ENCODE assay signal across 8 mouse cellular contexts in genomic region chr11:79992035-79992591, GRCm38 (mm10). TPM values are rescaled to one million over a fixed set of nuclear protein-coding genes. Genes with fewer than 3 reads are reported as not detected.
A peak's percentile ranks its signal among the peaks of the same experiment; 100 is the strongest.
DNase-seq lines count a peak whose midpoint lies in the region; ATAC-seq and TF ChIP-seq lines count a peak whose summit lies in the region.

No protein-coding gene starts in this region.

- peaks cover 10% of the 10 kb centered on the region for H3K36me3 ChIP-seq in lung, embryonic 15.5 days
- H3K36me3 ChIP-seq in embryonic facial prominence, embryonic 14.5 days (ENCODE audit: control insufficient read depth, insufficient read depth, low read length) = peaks cover 12% of the 10 kb centered on the region
- H3K36me3 ChIP-seq in intestine, postnatal 0 days (ENCODE audit: control insufficient read depth, insufficient read depth) = peaks cover 5% of the 10 kb centered on the region
- peaks cover 6% of the 10 kb centered on the region for H3K36me3 ChIP-seq in neural tube, embryonic 13.5 days

- H3K27ac ChIP-seq in lung, embryonic 15.5 days = peak overlapping the region; percentile 95
- peak overlapping the region; percentile 99 for H3K27ac ChIP-seq in embryonic facial prominence, embryonic 14.5 days (replicated peaks; ENCODE audit: low read depth, low read length)
- H3K27ac ChIP-seq in intestine, postnatal 0 days (ENCODE audit: low read depth, low read length) = peak overlapping the region; percentile 78
- H3K27ac ChIP-seq in neural tube, embryonic 13.5 days (replicated peaks) = peak overlapping the region; percentile 98

- no peak for TF ChIP-seq CTCF in intestine, postnatal 0 days (IDR thresholded peaks at IDR 0.05; ENCODE audit: low read depth)

- ATAC-seq in lung, embryonic 15.5 days (ENCODE audit: borderline replicate concordance, extremely low read depth, low FRiP score, low TSS enrichment) = no peak
- ATAC-seq in embryonic facial prominence, embryonic 14.5 days (ENCODE audit: low read depth) = no peak
- ATAC-seq in intestine, postnatal 0 days = no peak
- no peak for ATAC-seq in neural tube, embryonic 13.5 days (ENCODE audit: low read depth)

- H3K27me3 ChIP-seq in lung, embryonic 15.5 days = no peaks in the 10 kb centered on the region
- H3K27me3 ChIP-seq in embryonic facial prominence, embryonic 14.5 days (replicated peaks; ENCODE audit: control insufficient read depth, insufficient read depth, low read length) = no peaks in the 10 kb centered on the region
- H3K27me3 ChIP-seq in intestine, postnatal 0 days (replicated peaks; ENCODE audit: control insufficient read depth, insufficient read depth, low read length) = no peaks in the 10 kb centered on the region
- H3K27me3 ChIP-seq in neural tube, embryonic 13.5 days = no peaks in the 10 kb centered on the region

- H3K4me3 ChIP-seq in lung, embryonic 15.5 days = peak overlapping the region; percentile 99
- H3K4me3 ChIP-seq in embryonic facial prominence, embryonic 14.5 days (ENCODE audit: low read depth, low read length) = peak overlapping the region; percentile 99
- H3K4me3 ChIP-seq in intestine, postnatal 0 days (ENCODE audit: low read depth, low read length) = peak overlapping the region; percentile 96
- peak overlapping the region; percentile 97 for H3K4me3 ChIP-seq in neural tube, embryonic 13.5 days

- peaks cover 3% of the 10 kb centered on the region for H3K4me1 ChIP-seq in lung, embryonic 15.5 days
- peaks cover 4% of the 10 kb centered on the region; the same call in 1 of the 2 replicates for H3K4me1 ChIP-seq in embryonic facial prominence, embryonic 14.5 days (ENCODE audit: control insufficient read depth, insufficient read depth, low read length)
- H3K4me1 ChIP-seq in intestine, postnatal 0 days (replicated peaks; ENCODE audit: control insufficient read depth, insufficient read depth, low read length) = no peaks in the 10 kb centered on the region
- peaks cover 8% of the 10 kb centered on the region for H3K4me1 ChIP-seq in neural tube, embryonic 13.5 days (replicated peaks)

- peak overlapping the region; percentile 75 for H3K9ac ChIP-seq in lung, embryonic 15.5 days
- peak overlapping the region; percentile 79 for H3K9ac ChIP-seq in embryonic facial prominence, embryonic 14.5 days (ENCODE audit: low read depth, low read length)
- H3K9ac ChIP-seq in intestine, postnatal 0 days (ENCODE audit: low read depth, low read length) = peak overlapping the region; percentile 91
- H3K9ac ChIP-seq in neural tube, embryonic 13.5 days = peak overlapping the region; percentile 77

- H3K4me2 ChIP-seq in lung, embryonic 15.5 days = peak overlapping the region; percentile 84
- peak overlapping the region; percentile 79 for H3K4me2 ChIP-seq in embryonic facial prominence, embryonic 14.5 days (ENCODE audit: low read depth, low read length)
- peak overlapping the region; percentile 89 for H3K4me2 ChIP-seq in intestine, postnatal 0 days (replicated peaks; ENCODE audit: low read depth)
- peak overlapping the region; percentile 85 for H3K4me2 ChIP-seq in neural tube, embryonic 13.5 days

- no peaks in the 10 kb centered on the region for H3K9me3 ChIP-seq in lung, embryonic 15.5 days
- no peaks in the 10 kb centered on the region for H3K9me3 ChIP-seq in embryonic facial prominence, embryonic 14.5 days (ENCODE audit: control insufficient read depth, low read length)
- H3K9me3 ChIP-seq in intestine, postnatal 0 days (ENCODE audit: control insufficient read depth) = no peaks in the 10 kb centered on the region
- H3K9me3 ChIP-seq in neural tube, embryonic 13.5 days = no peaks in the 10 kb centered on the region

- 22% methylated on average over 20 of the region's 21 CpGs for WGBS in lung, embryonic 15.5 days
- 27% methylated on average over 20 of the region's 21 CpGs for WGBS in embryonic facial prominence, embryonic 14.5 days
- 22% methylated on average over 20 of the region's 21 CpGs for WGBS in intestine, postnatal 0 days
- 31% methylated on average over 21 of the region's 21 CpGs for WGBS in neural tube, embryonic 13.5 days

- DNase-seq in lung, postnatal 4 days = no peak
- DNase-seq in embryonic facial prominence, embryonic 14.5 days (ENCODE audit: low spot score) = no peak
- DNase-seq in cerebellum, adult 8-10 months = no peak
- DNase-seq in right cerebral cortex, postnatal 10 days (ENCODE audit: low spot score in 2 of 2) = no peak
- DNase-seq in cerebellum, adult 11 months = no peak

RNA-seq across cellular contexts. Expression of gene Suz12, which starts 0.8 kb away (rescaled TPM):
- polyA plus RNA-seq in lung, embryonic 15.5 days (2015; fragmentation: Nextera tagmentation; extraction: Ambion mirVana) = 18.3 and 20.5 TPM in 2 replicates
- polyA plus RNA-seq in embryonic facial prominence, embryonic 14.5 days (2014; fragmentation: Nextera tagmentation; extraction: Ambion mirVana) = 19.0 and 20.6 TPM in 2 replicates
- polyA plus RNA-seq in intestine, postnatal 0 days (2015; fragmentation: Nextera tagmentation; extraction: Ambion mirVana) = 14.2 and 18.5 TPM in 2 replicates
- 15.8 TPM in 2 replicates for polyA plus RNA-seq in neural tube, embryonic 13.5 days (2015; fragmentation: Nextera tagmentation; extraction: Ambion mirVana)

RNA-seq across cellular contexts. Expression of gene Utp6, which starts 29.9 kb away (rescaled TPM):
- 50.4 and 55.0 TPM in 2 replicates for polyA plus RNA-seq in lung, embryonic 15.5 days (2015; fragmentation: Nextera tagmentation; extraction: Ambion mirVana)
- 46.9 and 57.3 TPM in 2 replicates for polyA plus RNA-seq in embryonic facial prominence, embryonic 14.5 days (2014; fragmentation: Nextera tagmentation; extraction: Ambion mirVana)
- 24.4 and 24.5 TPM in 2 replicates for polyA plus RNA-seq in intestine, postnatal 0 days (2015; fragmentation: Nextera tagmentation; extraction: Ambion mirVana)
- polyA plus RNA-seq in neural tube, embryonic 13.5 days (2015; fragmentation: Nextera tagmentation; extraction: Ambion mirVana) = 45.3 and 45.7 TPM in 2 replicates
